Mouse (Mus musculus) olfactory bulb, adult 2 months (tissue): ENCODE results near the gene Fanci.

ENCODE experiments used
- CTCF ChIP-seq: fragments of 200-500 bp; IDR thresholded peaks from 2 replicates; pipeline ENCODE4 v1.5.1; 2012; ENCODE audit warnings: low read depth, mild to moderate bottlenecking, low read length, moderate library complexity; ENCODE audit not compliant: insufficient read depth
- POLR2A ChIP-seq: fragments of 200-500 bp; IDR thresholded peaks from 2 replicates; pipeline ENCODE4 v1.6.1; 2012; ENCODE audit warnings: mild to moderate bottlenecking, low read depth, low read length, moderate library complexity; ENCODE audit not compliant: insufficient read depth

GRCm38 (mm10) chr7:79363370-79364043 lies 28.2 kb upstream of the Fanci start:
- TF ChIP-seq CTCF (no peak), POLR2A (no peak)
